Mouse (Mus musculus) cerebellum, adult 2 months (tissue): ENCODE measurements around the gene Pram1.

Source experiments
- CTCF ChIP-seq: fragments of 200-500 bp; IDR thresholded peaks from 2 replicates; pipeline ENCODE4 v1.5.1; 2011; ENCODE audit warnings: low read depth, mild to moderate bottlenecking, control low read depth, low read length, moderate library complexity, borderline replicate concordance; ENCODE audit not compliant: insufficient read depth
- POLR2A ChIP-seq: fragments of 200-500 bp; IDR thresholded peaks from 2 replicates; pipeline ENCODE4 v1.6.1; 2011; ENCODE audit warnings: low read length, control low read depth, borderline replicate concordance; ENCODE audit not compliant: insufficient read depth

DNA sequence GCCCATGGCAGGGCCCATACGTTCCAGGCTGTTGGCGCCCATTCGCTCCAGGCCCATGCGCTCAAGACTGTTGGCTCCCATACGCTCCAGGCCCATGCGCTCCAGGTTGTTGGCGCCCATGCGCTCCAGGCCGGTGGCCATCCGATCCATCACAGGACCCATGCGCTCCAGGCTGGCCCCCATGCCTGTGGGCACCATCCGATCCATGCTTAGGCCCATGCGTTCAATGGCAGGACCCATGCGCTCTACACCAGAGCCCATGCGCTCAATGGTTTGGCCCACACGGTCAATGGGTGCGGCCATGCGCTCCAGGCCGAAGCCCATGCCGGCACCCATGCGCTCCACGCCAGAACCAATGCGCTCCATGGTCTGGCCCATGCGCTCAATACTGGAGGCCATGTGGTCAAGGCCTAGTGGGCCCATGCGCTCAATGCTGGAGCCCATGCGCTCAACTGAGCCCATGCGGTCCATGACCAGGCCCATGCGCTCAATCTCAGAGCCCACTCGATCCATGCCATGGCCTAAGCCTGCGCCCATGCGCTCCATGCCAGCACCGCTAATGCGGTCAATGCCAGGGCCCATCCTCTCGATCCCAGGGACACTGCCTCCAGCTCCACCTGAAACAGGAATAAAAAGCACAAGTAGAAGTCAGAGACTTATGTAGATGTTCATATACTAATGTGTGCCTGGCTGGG is 12.1 kb downstream of the Pram1 start:
- TF ChIP-seq POLR2A (no peak), CTCF (no peak)
